Mouse (Mus musculus) intestine, embryonic 14.5 days (tissue): ENCODE data around the gene Raf1. TPM values are rescaled to one million over a fixed set of nuclear protein-coding genes. Genes with fewer than 3 reads are reported as not detected.
A peak's percentile ranks its signal among the peaks of the same experiment; 100 is the strongest.

Source experiments
- ATAC-seq: fragments of 200-750 bp; cut with Nextera tagmentation; replicated peaks from 2 replicates; pipeline ENCODE4 v1.8.0; 2017; ENCODE audit warnings: low read depth, moderate number of reproducible peaks, moderate TSS enrichment, moderate library complexity; ENCODE audit not compliant: low FRiP score, low TSS enrichment
- DNase-seq: peaks from one replicate; pipeline ENCODE4 v3.0.0-alpha.2; 2018; ENCODE audit warnings: low spot score
- H3K27ac ChIP-seq: fragments of 300-500 bp; sonication (generic); 2 replicates; pipeline ENCODE4 v1.5.1; 2014; ENCODE audit warnings: low read depth, mild to moderate bottlenecking, control low read depth
- H3K27me3 ChIP-seq: fragments of 300-500 bp; sonication (generic); replicated peaks from 2 replicates; pipeline ENCODE4 v1.6.1; 2014; ENCODE audit warnings: low read length, control low read depth; ENCODE audit not compliant: control insufficient read depth, insufficient read depth
- H3K36me3 ChIP-seq: fragments of 300-500 bp; sonication (generic); 2 replicates; pipeline ENCODE4 v1.6.1; 2014; ENCODE audit warnings: low read length, control low read depth; ENCODE audit not compliant: control insufficient read depth, insufficient read depth
- H3K4me1 ChIP-seq: fragments of 300-500 bp; sonication (generic); replicated peaks from 2 replicates; pipeline ENCODE4 v1.6.1; 2014; ENCODE audit warnings: low read length, control low read depth, mixed read lengths; ENCODE audit not compliant: control insufficient read depth, insufficient read depth
- H3K4me2 ChIP-seq: fragments of 300-500 bp; sonication (generic); 2 replicates; pipeline ENCODE4 v1.6.1; 2014; ENCODE audit warnings: low read length
- H3K4me3 ChIP-seq: fragments of 300-500 bp; sonication (generic); 2 replicates; pipeline ENCODE4 v1.5.1; 2014; ENCODE audit warnings: low read depth, low read length, control low read depth, mixed read lengths
- H3K9ac ChIP-seq: fragments of 300-500 bp; sonication (generic); 2 replicates; pipeline ENCODE4 v1.6.1; 2014; ENCODE audit warnings: mild to moderate bottlenecking, low read length
- H3K9me3 ChIP-seq: fragments of 300-500 bp; sonication (generic); 2 replicates; pipeline ENCODE4 v1.6.1; 2016; ENCODE audit warnings: low read length, control low read depth; ENCODE audit not compliant: control insufficient read depth
- WGBS: fragments of 180-500 bp; shearing (Covaris S2); extraction: QIAGEN DNeasy Blood & Tissue Kit; methylation state at CpG from one replicate; pipeline ENCODE4 v1.1.7; 2014; 5-methylcytosine and 5-hydroxymethylcytosine counted together
- polyA plus RNA-seq: library from polyadenylated mRNA; unstranded; fragments of >200 nt; fragmentation: Nextera tagmentation; extraction: Ambion mirVana; gene quantifications from 2 replicates; pipeline ENCODE4 v1.2.1, GENCODE M21; 2014

Gene Raf1
- polyA plus RNA-seq, 1 experiment from 2014 or later: 114 TPM

DNA sequence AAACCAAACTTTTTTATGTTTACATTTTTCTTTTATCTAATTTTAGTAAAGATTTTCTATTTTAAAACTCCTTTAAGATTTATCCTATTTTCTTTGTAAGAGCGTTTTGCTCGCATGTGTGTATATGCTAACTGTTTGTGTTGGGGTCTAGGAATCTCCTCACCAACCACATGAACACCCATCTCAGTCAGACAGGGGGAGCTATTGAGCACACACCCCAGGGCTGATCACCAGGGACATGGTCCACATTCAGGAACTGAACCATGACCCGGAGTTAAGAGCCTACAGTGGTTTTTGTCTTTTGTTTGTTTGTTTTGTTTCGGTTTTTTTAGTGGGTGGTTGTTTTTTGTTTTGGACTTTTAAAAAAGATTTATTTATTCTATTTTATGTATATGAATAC lies 22.3 kb upstream of the Raf1 start:
- Histone ChIP-seq H3K27ac (no peak overlapping the region), H3K4me1 (no peaks in the 10 kb centered on the region), H3K4me2 (no peak overlapping the region), H3K9ac (no peak overlapping the region), H3K36me3 (no peaks in the 10 kb centered on the region), H3K27me3 (no peaks in the 10 kb centered on the region), H3K4me3 (no peak overlapping the region), H3K9me3 (no peaks in the 10 kb centered on the region)
- DNase-seq (no peak), ATAC-seq (no peak)
- WGBS: 88% methylated on average over 4 of the region's 4 CpGs

DNA sequence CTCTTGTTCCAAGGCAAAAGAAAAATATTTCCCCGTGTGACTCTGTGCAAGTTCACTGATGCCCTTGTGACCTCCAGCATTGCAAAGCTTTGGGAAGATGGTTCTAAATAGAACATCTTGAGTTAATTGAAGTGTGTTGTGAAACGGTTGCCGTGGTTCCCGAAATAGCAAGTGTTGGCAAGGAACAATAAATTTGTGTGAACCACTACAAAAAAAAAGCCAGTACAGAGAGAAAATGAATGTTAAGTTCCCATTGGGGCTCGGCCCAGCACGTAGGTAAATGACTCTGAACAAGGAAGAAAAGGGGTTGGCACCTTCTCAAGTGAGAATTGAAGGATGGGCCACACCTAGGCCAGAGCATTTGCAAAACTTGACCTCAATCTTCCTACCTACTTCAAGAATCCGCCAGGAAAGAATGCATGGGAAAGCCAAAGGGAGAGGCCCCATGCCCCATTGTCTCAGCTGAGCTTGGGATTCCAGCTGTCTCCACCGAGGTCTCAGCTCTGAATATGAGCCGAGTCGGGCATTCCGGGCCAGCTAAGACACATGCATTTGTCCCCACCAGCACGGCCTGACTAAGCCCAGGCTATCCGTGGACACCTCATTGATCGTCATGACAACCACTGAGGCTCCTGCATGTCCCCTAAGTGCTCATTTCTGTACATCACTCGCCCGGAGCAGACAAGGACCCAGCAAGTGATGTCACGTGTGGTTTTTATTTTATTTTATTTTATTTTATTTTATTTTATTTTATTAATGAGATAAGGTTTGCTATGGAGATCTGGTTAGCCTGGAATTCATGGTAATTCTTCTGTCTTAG lies 21.5 kb upstream of the Raf1 start:
- H3K4me2 ChIP-seq: no peak overlapping the region
- no peaks in the 10 kb centered on the region for H3K9me3 ChIP-seq
- 75% methylated on average over 17 of the region's 17 CpGs for WGBS
- H3K36me3 ChIP-seq: no peaks in the 10 kb centered on the region
- no peaks in the 10 kb centered on the region for H3K27me3 ChIP-seq
- H3K4me3 ChIP-seq: no peak overlapping the region
- DNase-seq (no peak), ATAC-seq (no peak)
- H3K27ac ChIP-seq: no peak overlapping the region
- H3K4me1 ChIP-seq: no peaks in the 10 kb centered on the region
- H3K9ac ChIP-seq: no peak overlapping the region

DNA sequence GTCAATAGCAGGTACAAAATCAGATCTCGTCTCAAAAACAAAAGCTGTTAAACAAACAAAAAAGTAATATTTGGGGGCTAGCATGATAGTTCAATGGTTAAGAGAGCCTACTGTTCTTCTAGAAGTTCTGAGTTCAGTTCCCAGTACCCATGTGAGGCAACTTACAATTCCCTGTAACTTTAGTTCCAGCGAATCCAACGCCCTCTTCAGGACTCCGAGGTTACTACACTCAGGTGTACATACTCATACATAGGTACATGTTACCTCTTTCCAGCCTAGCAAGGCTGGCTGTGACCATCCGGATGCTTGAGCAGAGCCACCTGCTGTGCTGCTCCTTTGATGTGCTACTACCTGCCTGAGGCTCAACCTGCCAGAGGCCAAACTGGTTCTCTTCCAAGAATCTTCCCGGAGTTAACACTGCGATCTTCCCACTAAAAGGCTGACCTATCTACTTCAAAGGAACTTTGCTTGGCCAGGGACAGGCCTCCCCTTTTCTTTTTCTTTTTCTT lies 20.3 kb upstream of the Raf1 start:
- Histone ChIP-seq H3K27me3 (no peaks in the 10 kb centered on the region), H3K27ac (no peak overlapping the region), H3K4me1 (no peaks in the 10 kb centered on the region), H3K4me3 (no peak overlapping the region), H3K4me2 (no peak overlapping the region), H3K9ac (no peak overlapping the region), H3K36me3 (no peaks in the 10 kb centered on the region), H3K9me3 (0 out of 2 replicates have a peak, but pooled peaks cover 3% of the 10 kb centered on the region)
- ATAC-seq (no peak), DNase-seq (no peak)
- whole genome bisulfite sequencing: 83% methylated on average over 7 of the region's 7 CpGs

DNA sequence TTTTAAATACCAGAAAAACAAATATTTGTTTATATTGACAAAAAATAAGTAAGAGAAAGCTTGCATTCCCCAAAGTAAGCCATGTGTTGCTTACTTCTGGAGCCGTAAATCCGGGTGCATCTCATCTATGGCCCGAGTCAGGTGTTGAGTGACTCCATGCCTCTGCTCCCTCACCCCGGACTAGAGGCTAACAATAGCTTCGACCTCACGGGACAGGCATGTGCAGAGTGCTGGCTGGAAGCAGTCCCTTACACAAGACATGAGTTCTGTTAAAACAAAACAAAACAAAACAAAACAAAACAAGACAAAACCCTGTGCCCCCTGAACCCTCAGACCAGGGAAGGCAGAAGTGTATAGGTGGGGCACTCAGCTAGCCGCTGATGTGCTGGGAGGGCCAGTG lies 18.7 kb upstream of the Raf1 start:
- Histone ChIP-seq H3K4me2 (no peak overlapping the region), H3K27ac (no peak overlapping the region), H3K9ac (no peak overlapping the region), H3K36me3 (no peaks in the 10 kb centered on the region), H3K27me3 (no peaks in the 10 kb centered on the region), H3K4me1 (no peaks in the 10 kb centered on the region), H3K4me3 (no peak overlapping the region), H3K9me3 (0 out of 2 replicates have a peak, but pooled peaks cover 3% of the 10 kb centered on the region)
- DNase-seq (no peak), ATAC-seq (0 out of 2 replicates have a peak, but pooled peaks have one; percentile 48)
- WGBS: 52% methylated on average over 7 of the region's 7 CpGs

DNA sequence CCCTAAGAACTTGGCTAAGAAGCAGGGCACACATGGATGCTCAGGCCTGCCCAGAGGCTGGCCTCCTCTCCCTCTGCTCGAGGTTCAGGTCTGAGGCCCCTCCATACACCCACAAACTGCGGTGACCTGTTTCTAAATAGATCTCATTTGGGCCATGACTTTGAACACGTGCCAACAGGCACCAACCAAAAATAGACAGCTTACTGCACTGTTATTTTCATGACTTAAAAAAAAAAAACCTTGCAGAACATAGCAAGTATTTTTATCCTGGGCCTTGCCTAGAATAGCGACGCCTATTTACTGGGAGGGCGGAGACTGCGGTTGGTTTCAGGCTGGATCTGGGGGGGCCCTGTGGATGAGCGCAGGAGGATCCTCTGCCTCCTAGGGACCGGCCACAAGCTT lies 18.0 kb upstream of the Raf1 start:
- H3K9ac ChIP-seq: no peak overlapping the region
- ATAC-seq: no peak
- no peak overlapping the region for H3K4me2 ChIP-seq
- no peak for DNase-seq
- no peaks in the 10 kb centered on the region for H3K27me3 ChIP-seq
- 46% methylated on average over 9 of the region's 9 CpGs for WGBS
- H3K9me3 ChIP-seq: 0 out of 2 replicates have a peak, but pooled peaks cover 3% of the 10 kb centered on the region
- H3K36me3 ChIP-seq: no peaks in the 10 kb centered on the region
- H3K27ac ChIP-seq: no peak overlapping the region
- H3K4me3 ChIP-seq: no peak overlapping the region
- H3K4me1 ChIP-seq: no peaks in the 10 kb centered on the region

DNA sequence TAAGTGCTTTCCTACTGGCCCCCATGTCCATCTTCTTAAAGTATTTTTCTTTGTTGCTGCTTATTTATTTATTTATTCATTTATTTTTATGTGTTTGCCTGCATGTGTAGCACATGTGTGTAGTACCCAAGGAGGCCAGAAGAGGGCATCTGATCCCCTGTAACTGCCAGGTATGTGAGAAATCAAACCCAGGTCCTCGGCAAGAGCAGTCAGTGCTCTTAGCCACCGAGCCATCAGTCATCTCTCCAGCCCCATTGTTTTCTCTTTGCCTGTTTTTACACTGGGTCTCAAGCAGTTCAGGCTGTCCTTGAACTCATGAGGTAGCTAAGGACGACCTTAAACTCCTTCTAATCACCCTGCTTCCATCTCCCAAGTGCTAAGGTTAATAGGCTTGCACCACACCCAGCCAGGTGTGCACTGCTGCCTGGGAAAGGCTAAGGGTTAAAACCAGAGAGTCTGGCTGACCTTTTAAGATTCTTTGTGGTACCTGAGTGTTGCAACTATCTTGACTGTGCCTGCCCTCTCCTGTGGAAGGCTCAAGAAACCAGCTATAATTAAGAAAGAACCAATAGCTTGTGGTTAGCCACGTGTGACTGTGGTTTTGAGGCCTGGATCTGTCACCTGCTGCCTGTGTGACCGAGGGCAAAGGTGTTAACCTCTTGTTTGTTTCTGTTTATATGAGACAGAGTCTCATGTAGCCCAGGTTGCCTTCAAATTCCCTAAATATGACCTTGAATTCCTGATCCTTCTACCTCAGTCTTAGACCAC lies 16.7 kb upstream of the Raf1 start:
- Histone ChIP-seq H3K4me3 (no peak overlapping the region), H3K27ac (no peak overlapping the region), H3K9me3 (0 out of 2 replicates have a peak, but pooled peaks cover 3% of the 10 kb centered on the region), H3K36me3 (no peaks in the 10 kb centered on the region), H3K27me3 (no peaks in the 10 kb centered on the region), H3K4me1 (no peaks in the 10 kb centered on the region), H3K9ac (no peak overlapping the region), H3K4me2 (no peak overlapping the region)
- DNase-seq: no peak
- 68% methylated on average over 5 of the region's 5 CpGs for WGBS
- no peak for ATAC-seq

DNA sequence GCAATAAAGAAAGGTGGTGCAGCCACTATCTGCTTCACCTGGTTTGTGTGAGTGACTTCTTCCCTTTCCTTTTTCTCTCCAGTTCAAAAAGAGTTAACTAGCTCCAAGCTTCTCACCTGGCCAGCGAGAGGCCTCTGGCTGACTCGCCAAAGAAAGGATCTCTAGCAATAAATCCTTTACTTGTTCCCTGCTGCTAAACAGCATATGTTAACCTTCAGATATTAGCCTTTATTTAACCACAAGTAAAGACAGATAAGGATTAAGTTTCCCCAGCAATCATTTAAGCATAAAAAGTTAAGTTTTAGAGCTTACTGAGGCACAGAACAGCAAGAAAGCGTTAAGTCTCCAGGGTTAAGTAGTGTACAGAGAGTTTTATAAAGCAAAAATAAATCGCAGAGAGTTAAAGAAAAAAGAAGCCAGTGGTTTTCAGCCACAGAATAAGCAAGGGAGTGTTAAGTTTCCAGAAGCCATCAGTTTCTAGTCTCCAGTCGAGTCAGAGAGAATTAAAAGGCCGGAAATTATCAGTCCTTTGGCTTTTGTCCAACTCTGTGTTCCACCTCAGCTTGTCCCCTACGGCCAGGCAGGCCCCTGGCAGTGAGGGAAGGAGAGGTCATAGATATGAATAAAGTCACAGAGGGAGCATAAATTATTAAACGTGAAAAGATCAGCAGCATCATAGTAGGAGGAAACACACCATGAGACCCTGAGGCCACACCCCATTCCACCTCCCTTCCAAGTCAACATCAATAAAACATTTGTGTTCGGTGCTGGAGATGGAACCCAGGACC lies 15.9 kb upstream of the Raf1 start:
- ATAC-seq: no peak
- no peak overlapping the region for H3K9ac ChIP-seq
- 55% methylated on average over 9 of the region's 9 CpGs for WGBS
- no peak overlapping the region for H3K4me3 ChIP-seq
- no peak overlapping the region for H3K27ac ChIP-seq
- no peak overlapping the region for H3K4me2 ChIP-seq
- 0 out of 2 replicates have a peak, but pooled peaks cover 3% of the 10 kb centered on the region for H3K9me3 ChIP-seq
- H3K27me3 ChIP-seq: no peaks in the 10 kb centered on the region
- no peaks in the 10 kb centered on the region for H3K36me3 ChIP-seq
- no peaks in the 10 kb centered on the region for H3K4me1 ChIP-seq
- no peak for DNase-seq

DNA sequence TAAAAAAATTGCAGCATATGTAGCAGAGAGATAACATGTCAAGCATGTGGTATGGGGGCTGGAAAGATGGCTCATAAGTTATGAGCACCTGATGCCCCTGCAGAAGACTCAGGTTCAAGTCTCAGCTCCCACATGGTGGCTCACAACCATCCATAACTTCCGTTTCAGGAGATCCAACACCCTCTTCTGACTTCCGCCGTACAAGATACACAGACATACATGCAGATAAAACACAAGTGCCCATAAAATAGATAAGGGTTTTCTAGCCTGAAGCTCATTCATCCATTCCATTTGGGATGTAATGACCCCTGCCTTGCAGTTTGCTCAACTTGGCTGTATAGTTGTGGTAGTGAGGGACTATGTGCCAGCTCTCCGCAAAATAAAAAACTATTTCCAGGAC lies 13.7 kb upstream of the Raf1 start:
- ATAC-seq: no peak
- no peak overlapping the region for H3K27ac ChIP-seq
- WGBS: 85% methylated on average over 4 of the region's 4 CpGs
- no peaks in the 10 kb centered on the region for H3K27me3 ChIP-seq
- H3K9me3 ChIP-seq: 0 out of 2 replicates have a peak, but pooled peaks cover 3% of the 10 kb centered on the region
- H3K4me2 ChIP-seq: no peak overlapping the region
- no peak overlapping the region for H3K9ac ChIP-seq
- H3K36me3 ChIP-seq: no peaks in the 10 kb centered on the region
- no peak overlapping the region for H3K4me3 ChIP-seq
- no peaks in the 10 kb centered on the region for H3K4me1 ChIP-seq
- DNase-seq: no peak
